Mouse (Mus musculus): ENCODE measurements around the gene Vmn2r106.

The Vmn2r106 gene

GRCm38 (mm10) chr17:20285453-20285852 lies at the start of gene Vmn2r106:
TSS of gene Vmn2r106 (minus strand) at chr17:20285553.
- ATAC-seq (ENCODE audit: low TSS enrichment), result no peak

- ATAC-seq (ENCODE audit: low TSS enrichment), result no peak
Observed at GRCm38 (mm10) chr17:20305790-20306189, 20.4 kb upstream of the Vmn2r106 start.

DNA sequence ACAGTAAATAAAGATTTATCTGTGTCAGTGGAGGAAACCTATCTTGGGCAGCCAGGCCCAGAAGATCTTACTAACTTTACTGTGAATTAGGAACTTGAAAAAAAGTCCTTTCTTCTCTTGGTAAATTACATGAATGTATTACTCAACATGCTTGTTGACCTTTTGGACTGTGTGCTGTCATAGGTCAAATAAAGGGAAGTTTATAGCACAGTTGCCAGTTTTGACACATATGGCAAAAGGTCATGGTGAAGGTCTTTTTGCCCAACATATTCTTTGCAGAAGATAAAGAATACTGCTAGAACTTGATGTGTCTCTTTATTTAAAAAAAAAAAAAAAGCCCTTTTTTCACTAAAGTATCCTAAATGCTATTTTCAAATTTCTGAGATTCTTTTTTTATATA lies 1.6 kb upstream of the Vmn2r106 start:
- ATAC-seq (ENCODE audit: low TSS enrichment), result no peak

- no peak for ATAC-seq (ENCODE audit: low TSS enrichment)
Observed at GRCm38 (mm10) chr17:20255522-20255921, 29.8 kb downstream of the Vmn2r106 start.

GRCm38 (mm10) chr17:20234952-20235351 lies 50.4 kb downstream of the Vmn2r106 start, which contains the start of gene Vmn2r105:
TSS of gene Vmn2r105 (minus strand) at chr17:20235052.
- no peak for ATAC-seq (ENCODE audit: low TSS enrichment)
